Mouse (Mus musculus): ENCODE measurements around the gene Ubash3b.

Ubash3b gene

GRCm38 (mm10) chr9:41166886-41167285 is 5.4 kb upstream of the Ubash3b start:
- peak; percentile 46 for DNase-seq (ENCODE audit: low spot score)

DNA sequence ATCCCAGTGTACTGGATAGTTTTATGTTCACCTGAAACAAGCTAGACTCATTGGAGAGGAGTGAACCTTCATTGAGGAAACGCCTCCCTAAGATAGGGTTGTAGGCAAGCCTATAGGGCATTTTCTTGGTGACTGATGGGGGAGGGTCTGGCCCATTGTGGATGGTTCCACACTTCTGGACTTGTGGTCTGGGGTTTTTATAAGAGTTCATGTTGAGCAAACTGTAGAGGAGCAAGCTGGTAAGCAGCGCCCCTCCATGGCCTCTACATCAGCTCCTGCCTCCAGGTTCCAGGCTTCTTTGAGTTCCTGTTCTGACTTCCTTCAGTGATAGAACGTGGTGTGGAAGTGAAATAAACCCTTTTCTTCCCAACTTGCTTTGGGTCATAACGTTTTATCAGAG is 866 bp upstream of the Ubash3b start:
- no peak for DNase-seq (ENCODE audit: low spot score)

- peak; percentile 44 for DNase-seq (ENCODE audit: low spot score)
These were observed 841 bp downstream of the Ubash3b start for GRCm38 (mm10) chr9:41160536-41161176.

- no peak for DNase-seq (ENCODE audit: low spot score)
These were observed 2.3 kb downstream of the Ubash3b start for GRCm38 (mm10) chr9:41159223-41159622.

GRCm38 (mm10) chr9:41157872-41158567 is 3.5 kb downstream of the Ubash3b start:
- no peak for DNase-seq (ENCODE audit: low spot score)

- peak; percentile 47 for DNase-seq (ENCODE audit: low spot score)
These were observed 4.3 kb downstream of the Ubash3b start for GRCm38 (mm10) chr9:41157020-41157871.

DNA sequence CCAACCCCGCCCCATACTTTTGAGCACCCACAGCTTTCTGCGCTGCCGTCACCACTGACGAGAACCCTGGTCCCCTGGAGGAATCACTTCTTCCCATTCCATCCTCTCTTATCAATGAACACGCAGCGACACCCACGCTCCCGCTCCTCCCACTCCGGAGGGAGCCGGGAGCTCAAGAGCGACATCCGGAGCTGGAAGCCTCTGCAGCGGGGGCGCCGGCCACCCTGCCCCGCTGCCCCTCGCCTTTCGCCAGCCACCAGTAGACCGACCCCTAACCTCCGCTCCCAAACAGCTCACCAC is 4.8 kb downstream of the Ubash3b start:
- DNase-seq (ENCODE audit: low spot score): peak; percentile 28

DNA sequence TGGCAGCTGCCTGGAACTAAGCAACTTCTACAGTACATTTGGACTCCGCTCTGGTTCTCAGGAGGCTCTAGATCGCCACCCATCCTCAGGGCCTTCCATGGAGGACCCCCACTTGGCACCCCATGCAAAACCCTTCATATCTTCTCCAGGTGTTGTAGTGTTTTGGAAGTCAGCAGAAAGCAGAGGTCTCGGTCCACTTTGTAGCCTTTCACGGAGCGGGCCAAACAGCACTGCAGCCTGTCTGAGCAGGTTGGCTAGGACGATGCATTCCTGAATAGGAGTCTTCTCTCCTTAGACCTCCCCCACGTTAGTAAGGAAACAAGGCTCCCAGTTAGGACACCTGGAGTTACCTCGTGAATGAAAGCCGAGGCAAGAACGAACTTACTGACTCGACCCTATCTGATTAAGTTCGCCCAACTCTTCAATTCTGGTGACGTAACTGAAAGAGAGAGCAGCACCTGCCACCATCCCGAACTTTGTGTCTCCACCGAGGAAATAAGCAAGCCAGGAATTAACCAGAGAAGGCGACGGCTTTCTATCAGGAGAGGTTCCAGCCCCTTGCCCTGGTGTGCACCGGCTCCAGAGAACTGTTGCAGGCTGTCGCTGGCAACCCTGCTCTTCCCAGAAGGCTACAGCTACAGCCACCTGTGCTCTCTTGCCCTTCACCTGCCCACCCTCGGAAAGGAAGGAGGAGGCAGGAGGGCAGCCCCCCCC is 5.3 kb downstream of the Ubash3b start:
- DNase-seq (ENCODE audit: low spot score): no peak

DNA sequence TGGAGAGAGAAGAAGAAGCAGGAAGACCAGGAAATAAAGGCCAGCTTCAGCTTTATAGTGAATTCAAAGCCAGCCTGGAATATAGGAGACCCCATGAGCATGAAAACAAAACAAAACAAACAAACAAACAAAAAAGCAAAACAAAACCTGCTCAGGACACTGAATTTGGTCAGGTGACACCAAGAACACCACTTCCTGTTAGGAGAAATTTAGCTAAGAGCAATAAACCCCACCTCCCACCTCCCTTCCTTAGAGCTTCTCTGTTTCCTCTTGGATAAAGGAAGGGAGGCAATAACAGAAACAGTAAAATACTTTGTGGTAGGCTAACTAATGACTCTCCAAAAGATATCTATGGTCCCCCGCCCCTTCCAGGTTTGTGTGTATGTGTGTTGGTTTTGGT is 7.5 kb downstream of the Ubash3b start:
- DNase-seq (ENCODE audit: low spot score): no peak

- peak; percentile 38 for DNase-seq (ENCODE audit: low spot score)
These were observed 8.4 kb downstream of the Ubash3b start for GRCm38 (mm10) chr9:41153050-41153449.

DNA sequence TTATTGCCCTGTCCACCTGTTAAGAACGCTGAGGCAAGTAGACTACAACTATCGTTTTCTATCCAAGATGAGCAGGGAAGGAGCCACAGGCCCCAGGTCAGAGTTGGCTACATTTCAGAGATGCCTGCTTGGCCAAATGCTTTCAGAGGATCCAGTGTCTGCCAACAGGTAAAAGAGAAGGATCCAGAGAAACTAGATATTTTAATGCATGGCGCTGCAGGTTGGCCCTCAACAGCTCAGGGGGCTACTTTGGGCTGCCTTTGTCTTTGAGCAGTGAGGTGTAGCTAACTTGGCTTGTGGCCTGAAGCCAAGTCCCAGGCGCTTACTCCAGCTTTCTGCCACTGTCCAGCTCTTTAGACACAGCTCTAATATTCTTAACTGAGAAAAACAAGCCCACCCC is 10.0 kb downstream of the Ubash3b start:
- no peak for DNase-seq (ENCODE audit: low spot score)

GRCm38 (mm10) chr9:41149896-41150295 is 11.6 kb downstream of the Ubash3b start:
- no peak for DNase-seq (ENCODE audit: low spot score)

DNA sequence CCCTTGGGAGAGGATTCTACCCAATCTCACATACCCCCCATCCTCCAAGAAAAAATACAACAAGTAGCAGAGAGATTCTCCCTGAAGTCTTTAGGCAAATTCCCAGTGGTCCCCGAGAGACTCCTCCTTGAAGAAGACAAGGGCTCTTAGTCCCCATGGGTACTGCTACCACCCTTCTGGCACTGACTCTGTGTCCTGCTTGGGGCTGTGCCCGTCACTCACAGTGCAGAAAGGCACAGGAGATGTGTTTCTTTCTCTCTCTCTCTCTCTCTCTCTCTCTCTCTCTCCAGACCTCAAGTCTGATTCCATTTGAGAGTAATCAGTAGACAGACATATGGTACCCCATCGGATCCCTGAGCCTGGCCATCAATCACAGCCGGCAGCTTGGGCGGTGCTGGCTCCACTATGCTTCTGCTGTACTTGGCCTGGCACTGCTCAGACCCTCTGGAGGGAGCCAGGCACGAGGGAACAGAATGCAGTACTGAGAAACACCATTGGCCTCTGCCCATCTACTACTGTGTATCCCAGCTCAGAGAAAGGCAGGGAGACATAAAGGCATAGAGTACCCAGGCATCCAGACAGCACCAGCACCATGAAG is 12.3 kb downstream of the Ubash3b start:
- no peak for DNase-seq (ENCODE audit: low spot score)

GRCm38 (mm10) chr9:41148600-41148999 is 12.9 kb downstream of the Ubash3b start:
- no peak for DNase-seq (ENCODE audit: low spot score)

- no peak for DNase-seq (ENCODE audit: low spot score)
These were observed 14.2 kb downstream of the Ubash3b start for GRCm38 (mm10) chr9:41147203-41147842.

DNA sequence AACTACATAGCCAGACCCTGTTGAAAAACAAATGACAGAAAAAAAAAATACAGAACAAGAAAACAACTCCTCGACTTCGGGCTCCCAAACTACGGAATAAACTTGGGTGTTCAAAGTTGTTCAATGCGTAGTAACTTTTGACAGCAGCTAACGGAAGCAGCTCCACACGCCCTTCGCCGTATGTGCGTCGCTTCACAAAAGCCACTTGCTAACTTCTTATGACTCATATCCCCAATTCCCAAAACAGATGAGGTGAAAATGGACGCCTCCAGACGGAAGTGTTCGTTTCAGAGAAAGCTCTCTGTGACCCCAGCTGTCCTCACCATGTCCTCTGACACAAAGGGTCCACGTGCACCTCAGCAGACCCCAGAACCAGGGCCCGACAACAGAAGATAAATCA is 17.7 kb downstream of the Ubash3b start:
- no peak for DNase-seq (ENCODE audit: low spot score)

DNA sequence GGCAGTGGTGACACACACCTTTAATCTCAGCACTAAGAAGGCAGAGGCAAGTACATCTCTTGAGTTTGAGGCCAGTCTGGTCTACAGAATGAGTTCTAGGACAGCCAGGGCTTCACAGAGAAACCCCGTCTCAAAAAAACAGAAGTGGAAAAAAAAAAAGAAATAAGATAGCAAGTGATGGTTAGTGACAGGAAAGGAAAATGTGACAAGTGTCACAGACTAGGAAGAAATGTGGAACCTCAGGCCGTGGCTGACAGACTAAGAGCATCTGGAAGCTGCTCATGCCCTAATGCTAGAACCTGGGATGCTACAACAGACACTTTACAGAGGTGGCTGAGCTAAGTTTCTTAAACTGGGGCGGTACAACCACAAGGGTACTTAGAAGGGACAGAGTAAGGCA is 18.4 kb downstream of the Ubash3b start:
- DNase-seq (ENCODE audit: low spot score): no peak

DNA sequence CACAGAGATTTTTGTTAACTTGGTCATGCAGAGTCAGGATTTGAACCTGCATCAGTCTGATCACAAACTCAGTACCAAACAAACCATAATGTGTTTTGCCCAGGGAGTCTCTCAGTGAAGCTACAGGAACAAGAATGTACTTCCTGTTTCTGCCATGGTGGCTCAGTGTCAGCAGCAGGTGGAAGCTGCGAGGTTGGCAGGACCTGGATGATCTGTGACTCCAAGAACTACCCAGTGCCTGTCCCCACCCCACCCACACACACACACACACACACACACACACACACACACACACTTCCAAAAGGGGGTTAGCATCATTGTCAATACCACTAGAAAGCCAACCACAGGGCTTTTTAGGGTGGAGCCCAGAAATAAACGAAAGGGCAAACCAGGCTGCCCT is 20.5 kb downstream of the Ubash3b start:
- peak; percentile 78 for DNase-seq (ENCODE audit: low spot score)

DNA sequence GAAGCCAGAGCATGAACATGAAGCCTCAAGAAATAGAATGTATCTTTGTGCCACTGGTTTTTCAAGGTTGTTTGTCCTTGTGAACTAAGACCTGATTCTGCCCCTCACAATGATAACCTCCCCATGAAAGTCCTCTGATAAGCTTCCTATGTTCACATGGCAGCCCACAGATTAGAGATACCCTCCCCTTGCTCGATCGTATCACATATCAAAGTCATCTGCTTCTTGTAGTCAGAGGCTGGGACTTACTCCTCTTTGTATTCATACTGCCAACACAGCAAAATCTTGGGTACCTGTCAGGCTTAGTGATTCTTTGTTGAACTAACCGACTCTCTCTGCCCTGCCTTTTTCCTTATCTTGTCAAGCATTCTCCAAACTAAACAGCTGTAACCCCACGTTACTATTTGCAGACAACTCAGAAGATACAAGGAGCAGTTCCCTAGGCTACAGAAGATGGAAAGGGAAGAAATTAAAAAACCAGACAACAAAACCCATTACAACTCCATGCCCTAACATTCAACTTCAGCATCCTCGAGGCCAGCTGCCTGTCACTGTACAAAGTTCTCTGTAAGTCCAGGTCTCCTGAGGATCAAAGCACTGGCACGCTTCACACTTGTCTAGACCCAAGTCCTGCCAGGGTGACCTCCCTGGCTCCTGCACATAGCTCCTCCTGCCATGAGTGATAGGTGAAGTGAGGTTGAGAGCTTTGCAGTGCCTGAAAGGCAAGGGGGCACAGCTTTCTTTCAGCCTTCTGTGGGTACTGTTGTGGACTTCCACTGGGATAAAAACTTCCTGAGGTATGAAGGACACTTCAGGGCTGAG is 22.3 kb downstream of the Ubash3b start:
- no peak for DNase-seq (ENCODE audit: low spot score)

- DNase-seq (ENCODE audit: low spot score): no peak
These were observed 24.6 kb downstream of the Ubash3b start for GRCm38 (mm10) chr9:41136691-41137467.

Measured in T-cell, adult 2 months (primary cell).